Mouse (Mus musculus) midbrain, embryonic 14.5 days (tissue): Measurements from ENCODE around the gene Lcn12. TPM values are rescaled to one million over a fixed set of nuclear protein-coding genes. Genes with fewer than 3 reads are reported as not detected.

ENCODE experiments used
- ATAC-seq: fragments of 200-750 bp; cut with Nextera tagmentation; 2 replicates; pipeline ENCODE4 v1.8.0; 2017; ENCODE audit warnings: moderate number of reproducible peaks, moderate library complexity; ENCODE audit not compliant: low FRiP score, low TSS enrichment
- DNase-seq: peaks from one replicate; pipeline ENCODE4 v3.0.0-alpha.2; 2015
- H3K27ac ChIP-seq: fragments of 300-500 bp; sonication (generic); replicated peaks from 2 replicates; pipeline ENCODE4 v1.5.1; 2014; ENCODE audit warnings: mild to moderate bottlenecking, low read depth, low read length, moderate library complexity
- H3K27me3 ChIP-seq: fragments of 300-500 bp; sonication (generic); 2 replicates; pipeline ENCODE4 v1.6.1; 2014; ENCODE audit warnings: low read length, control low read depth, mixed read lengths; ENCODE audit not compliant: control insufficient read depth, insufficient read depth
- H3K36me3 ChIP-seq: fragments of 300-500 bp; sonication (generic); 2 replicates; pipeline ENCODE4 v1.6.1; 2014; ENCODE audit warnings: low read length, control low read depth; ENCODE audit not compliant: control insufficient read depth, insufficient read depth
- H3K4me1 ChIP-seq: fragments of 300-500 bp; sonication (generic); 2 replicates; pipeline ENCODE4 v1.6.1; 2014; ENCODE audit warnings: mild to moderate bottlenecking, antibody characterized with exemption, low read length, control low read depth; ENCODE audit not compliant: control insufficient read depth, insufficient read depth
- H3K4me2 ChIP-seq: fragments of 300-500 bp; sonication (generic); 2 replicates; pipeline ENCODE4 v1.6.1; 2014; ENCODE audit warnings: mild to moderate bottlenecking, low read length, moderate library complexity
- H3K4me3 ChIP-seq: fragments of 300-500 bp; sonication (generic); replicated peaks from 2 replicates; pipeline ENCODE4 v1.5.1; 2014; ENCODE audit warnings: low read depth, low read length
- H3K9ac ChIP-seq: fragments of 300-500 bp; sonication (generic); replicated peaks from 2 replicates; pipeline ENCODE4 v1.6.1; 2014; ENCODE audit warnings: mild to moderate bottlenecking, low read length, moderate library complexity
- H3K9me3 ChIP-seq: fragments of 300-500 bp; sonication (generic); 2 replicates; pipeline ENCODE4 v1.6.1; 2016; ENCODE audit warnings: low read length, control low read depth, mixed read lengths; ENCODE audit not compliant: control insufficient read depth
- WGBS: fragments of 180-500 bp; shearing (Covaris S2); extraction: QIAGEN DNeasy Blood & Tissue Kit; methylation state at CpG from one replicate; pipeline ENCODE4 v1.1.7; 2014; 5-methylcytosine and 5-hydroxymethylcytosine counted together
- polyA plus RNA-seq: library from polyadenylated mRNA; unstranded; fragments of >200 nt; fragmentation: Nextera tagmentation; extraction: Ambion mirVana; gene quantifications from 2 replicates; pipeline ENCODE4 v1.2.1, GENCODE M21; 2014

The Lcn12 gene
- not detected in 2 replicates for polyA plus RNA-seq

GRCm38 (mm10) chr2:25493476-25493961, at the start of gene Lcn12:
Gene Lcn12, minus strand, starts transcription at chr2:25493911.
- Histone ChIP-seq H3K4me3 (no peak within 1 kb of the TSS), H3K27ac (no peak within 1 kb of the TSS), H3K27me3 (no peaks in the 10 kb centered on the region), H3K4me2 (no peak within 1 kb of the TSS), H3K9ac (no peak within 1 kb of the TSS), H3K36me3 (no peaks in the 10 kb centered on the region), H3K9me3 (no peaks in the 10 kb centered on the region), H3K4me1 (no peaks in the 10 kb centered on the region)
- WGBS: 88% methylated on average over 5 of the region's 5 CpGs
- no peak for DNase-seq
- ATAC-seq: no peak

GRCm38 (mm10) chr2:25541644-25542367, 48.1 kb upstream of the Lcn12 start:
- Histone ChIP-seq H3K9ac (no peak overlapping the region), H3K4me1 (peaks cover 6% of the 10 kb centered on the region), H3K27me3 (no peaks in the 10 kb centered on the region), H3K4me2 (no peak overlapping the region), H3K4me3 (no peak overlapping the region), H3K36me3 (peaks cover 4% of the 10 kb centered on the region; the same call in 1 of the 2 replicates), H3K27ac (no peak overlapping the region), H3K9me3 (no peaks in the 10 kb centered on the region)
- DNase-seq: no peak
- WGBS: 93% methylated on average over 10 of the region's 10 CpGs
- ATAC-seq: no peak

- no peak overlapping the region for H3K9ac ChIP-seq
- WGBS: 98% methylated on average over 4 of the region's 4 CpGs
- no peak overlapping the region for H3K4me3 ChIP-seq
- no peak for DNase-seq
- H3K27ac ChIP-seq: no peak overlapping the region
- H3K4me1 ChIP-seq: no peaks in the 10 kb centered on the region
- no peak for ATAC-seq
- no peaks in the 10 kb centered on the region for H3K27me3 ChIP-seq
- H3K9me3 ChIP-seq: no peaks in the 10 kb centered on the region
- peaks cover 14% of the 10 kb centered on the region; the same call in 1 of the 2 replicates for H3K36me3 ChIP-seq
- H3K4me2 ChIP-seq: no peak overlapping the region
These were observed 46.8 kb upstream of the Lcn12 start for GRCm38 (mm10) chr2:25540541-25540948.

GRCm38 (mm10) chr2:25536531-25536930, 42.8 kb upstream of the Lcn12 start:
- Histone ChIP-seq H3K4me3 (no peak overlapping the region), H3K9ac (no peak overlapping the region), H3K27ac (no peak overlapping the region), H3K4me2 (no peak overlapping the region), H3K36me3 (peaks cover 34% of the 10 kb centered on the region), H3K27me3 (no peaks in the 10 kb centered on the region), H3K9me3 (no peaks in the 10 kb centered on the region), H3K4me1 (no peaks in the 10 kb centered on the region)
- ATAC-seq: no peak
- DNase-seq: no peak
- 94% methylated on average over 8 of the region's 8 CpGs for WGBS

- no peaks in the 10 kb centered on the region for H3K4me1 ChIP-seq
- DNase-seq (no peak), ATAC-seq (no peak)
- no peaks in the 10 kb centered on the region for H3K9me3 ChIP-seq
- H3K27ac ChIP-seq: no peak overlapping the region
- H3K27me3 ChIP-seq: no peaks in the 10 kb centered on the region
- H3K36me3 ChIP-seq: peaks cover 40% of the 10 kb centered on the region
- 89% methylated on average over 2 of the region's 2 CpGs for WGBS
- no peak overlapping the region for H3K4me2 ChIP-seq
- H3K4me3 ChIP-seq: no peak overlapping the region
- no peak overlapping the region for H3K9ac ChIP-seq
These were observed 41.1 kb upstream of the Lcn12 start for GRCm38 (mm10) chr2:25534866-25535182.

- H3K9ac ChIP-seq: no peak overlapping the region
- no peaks in the 10 kb centered on the region for H3K27me3 ChIP-seq
- H3K27ac ChIP-seq: no peak overlapping the region
- H3K4me1 ChIP-seq: no peaks in the 10 kb centered on the region
- H3K9me3 ChIP-seq: no peaks in the 10 kb centered on the region
- ATAC-seq: no peak
- WGBS: 88% methylated on average over 3 of the region's 3 CpGs
- H3K4me2 ChIP-seq: no peak overlapping the region
- H3K4me3 ChIP-seq: no peak overlapping the region
- H3K36me3 ChIP-seq: peaks cover 43% of the 10 kb centered on the region
- DNase-seq: no peak
These were observed 40.6 kb upstream of the Lcn12 start for GRCm38 (mm10) chr2:25534178-25534865.

- WGBS: 94% methylated on average over 2 of the region's 2 CpGs
- no peak for ATAC-seq
These were observed 40.0 kb upstream of the Lcn12 start for GRCm38 (mm10) chr2:25533707-25534106.

GRCm38 (mm10) chr2:25526510-25527302, 33.0 kb upstream of the Lcn12 start:
- no peak overlapping the region for H3K27ac ChIP-seq
- H3K4me2 ChIP-seq: no peak overlapping the region
- H3K4me3 ChIP-seq: no peak overlapping the region
- no peak for DNase-seq
- no peaks in the 10 kb centered on the region for H3K4me1 ChIP-seq
- ATAC-seq: no peak
- no peaks in the 10 kb centered on the region for H3K9me3 ChIP-seq
- WGBS: 95% methylated on average over 9 of the region's 9 CpGs
- H3K9ac ChIP-seq: no peak overlapping the region
- H3K27me3 ChIP-seq: no peaks in the 10 kb centered on the region
- peaks cover 79% of the 10 kb centered on the region for H3K36me3 ChIP-seq

More at GRCm38 (mm10) chr2:25533707-25534106, 40.0 kb upstream of the Lcn12 start:
- H3K36me3 ChIP-seq: peaks cover 49% of the 10 kb centered on the region
- no peaks in the 10 kb centered on the region for H3K9me3 ChIP-seq
- no peak overlapping the region for H3K27ac ChIP-seq
- no peak for DNase-seq
- no peak overlapping the region for H3K4me3 ChIP-seq
- no peaks in the 10 kb centered on the region for H3K4me1 ChIP-seq
- no peak overlapping the region for H3K4me2 ChIP-seq
- H3K9ac ChIP-seq: no peak overlapping the region
- no peaks in the 10 kb centered on the region for H3K27me3 ChIP-seq
